Mouse (Mus musculus): ENCODE measurements around the gene Tbrg1. TPM values are rescaled to one million over a fixed set of nuclear protein-coding genes. Genes with fewer than 3 reads are reported as not detected.

The Tbrg1 gene
- polyA plus RNA-seq, 1 experiment from 2014 or later = 161 TPM

DNA sequence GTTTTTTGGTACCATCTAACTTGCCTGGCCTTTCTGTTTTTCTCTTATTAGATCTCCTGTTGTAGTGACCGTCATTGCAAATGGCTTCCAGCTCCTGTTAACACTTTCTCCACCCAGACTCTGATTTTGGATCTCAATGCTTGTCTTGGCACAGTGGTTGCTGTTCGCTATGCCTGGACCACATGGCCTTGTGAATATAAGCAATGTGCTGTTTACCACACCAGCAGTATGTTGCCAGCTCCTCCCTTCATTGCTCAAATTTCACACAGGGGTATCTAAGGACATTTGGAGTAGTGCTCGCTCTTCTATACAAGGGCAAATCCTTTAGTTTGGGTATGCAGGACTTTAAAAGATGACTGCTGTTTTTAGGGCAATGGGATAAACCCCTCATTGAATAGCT is 10.9 kb downstream of the Tbrg1 start:
- no peaks in the 10 kb centered on the region for H3K27me3 ChIP-seq (ENCODE audit: control insufficient read depth, insufficient read depth, low read length)
- 86% methylated on average over 3 of the region's 3 CpGs for WGBS
- no peak for ATAC-seq (ENCODE audit: insufficient number of reproducible peaks, insufficient read depth, low FRiP score, low read depth)
- no peaks in the 10 kb centered on the region for H3K9me3 ChIP-seq (ENCODE audit: control insufficient read depth, low read depth, low read length)
- H3K36me3 ChIP-seq (ENCODE audit: control insufficient read depth, insufficient read depth, low read length) = peaks cover 29% of the 10 kb centered on the region
- H3K4me1 ChIP-seq (ENCODE audit: control insufficient read depth, insufficient read depth, low read length) = no peaks in the 10 kb centered on the region
- H3K4me3 ChIP-seq (ENCODE audit: low read depth, low read length) = no peak overlapping the region
- H3K27ac ChIP-seq (ENCODE audit: low read length) = no peak overlapping the region
- H3K9ac ChIP-seq (replicated peaks; ENCODE audit: low read depth, low read length) = no peak overlapping the region
- no peak overlapping the region for H3K4me2 ChIP-seq (replicated peaks; ENCODE audit: low read depth, low read length)

GRCm38 (mm10) chr9:37638721-37639120 is 18.4 kb downstream of the Tbrg1 start:
- 88% methylated on average over 3 of the region's 3 CpGs for WGBS
- ATAC-seq (ENCODE audit: insufficient number of reproducible peaks, insufficient read depth, low FRiP score, low read depth) = no peak

GRCm38 (mm10) chr9:37636800-37637542 is 20.1 kb downstream of the Tbrg1 start:
- no peak overlapping the region for H3K4me3 ChIP-seq (ENCODE audit: low read depth, low read length)
- no peak overlapping the region for H3K9ac ChIP-seq (replicated peaks; ENCODE audit: low read depth, low read length)
- ATAC-seq (ENCODE audit: insufficient number of reproducible peaks, insufficient read depth, low FRiP score, low read depth) = no peak
- H3K27me3 ChIP-seq (ENCODE audit: control insufficient read depth, insufficient read depth, low read length) = no peaks in the 10 kb centered on the region
- H3K4me2 ChIP-seq (replicated peaks; ENCODE audit: low read depth, low read length) = no peak overlapping the region
- H3K36me3 ChIP-seq (ENCODE audit: control insufficient read depth, insufficient read depth, low read length) = no peaks in the 10 kb centered on the region
- no peaks in the 10 kb centered on the region for H3K4me1 ChIP-seq (ENCODE audit: control insufficient read depth, insufficient read depth, low read length)
- no peak overlapping the region for H3K27ac ChIP-seq (ENCODE audit: low read length)
- 49% methylated on average over 6 of the region's 6 CpGs for WGBS
- H3K9me3 ChIP-seq (ENCODE audit: control insufficient read depth, low read depth, low read length) = no peaks in the 10 kb centered on the region

More at GRCm38 (mm10) chr9:37638721-37639120, 18.4 kb downstream of the Tbrg1 start:
- Histone ChIP-seq H3K36me3 (ENCODE audit: control insufficient read depth, insufficient read depth, low read length) (no peaks in the 10 kb centered on the region), H3K9me3 (ENCODE audit: control insufficient read depth, low read depth, low read length) (no peaks in the 10 kb centered on the region), H3K4me3 (ENCODE audit: low read depth, low read length) (no peak overlapping the region), H3K27ac (ENCODE audit: low read length) (no peak overlapping the region), H3K4me2 (replicated peaks; ENCODE audit: low read depth, low read length) (no peak overlapping the region), H3K9ac (replicated peaks; ENCODE audit: low read depth, low read length) (no peak overlapping the region), H3K27me3 (ENCODE audit: control insufficient read depth, insufficient read depth, low read length) (no peaks in the 10 kb centered on the region), H3K4me1 (ENCODE audit: control insufficient read depth, insufficient read depth, low read length) (no peaks in the 10 kb centered on the region)

- ATAC-seq (ENCODE audit: insufficient number of reproducible peaks, insufficient read depth, low FRiP score, low read depth) = no peak
- Histone ChIP-seq H3K36me3 (ENCODE audit: control insufficient read depth, insufficient read depth, low read length) (no peaks in the 10 kb centered on the region), H3K4me2 (replicated peaks; ENCODE audit: low read depth, low read length) (no peak overlapping the region), H3K27ac (ENCODE audit: low read length) (no peak overlapping the region), H3K4me3 (ENCODE audit: low read depth, low read length) (no peak overlapping the region), H3K27me3 (ENCODE audit: control insufficient read depth, insufficient read depth, low read length) (no peaks in the 10 kb centered on the region), H3K4me1 (ENCODE audit: control insufficient read depth, insufficient read depth, low read length) (no peaks in the 10 kb centered on the region), H3K9ac (replicated peaks; ENCODE audit: low read depth, low read length) (no peak overlapping the region), H3K9me3 (ENCODE audit: control insufficient read depth, low read depth, low read length) (no peaks in the 10 kb centered on the region)
- 23% methylated on average over 7 of the region's 7 CpGs for WGBS
Observed at GRCm38 (mm10) chr9:37636335-37636734, 20.8 kb downstream of the Tbrg1 start.

DNA sequence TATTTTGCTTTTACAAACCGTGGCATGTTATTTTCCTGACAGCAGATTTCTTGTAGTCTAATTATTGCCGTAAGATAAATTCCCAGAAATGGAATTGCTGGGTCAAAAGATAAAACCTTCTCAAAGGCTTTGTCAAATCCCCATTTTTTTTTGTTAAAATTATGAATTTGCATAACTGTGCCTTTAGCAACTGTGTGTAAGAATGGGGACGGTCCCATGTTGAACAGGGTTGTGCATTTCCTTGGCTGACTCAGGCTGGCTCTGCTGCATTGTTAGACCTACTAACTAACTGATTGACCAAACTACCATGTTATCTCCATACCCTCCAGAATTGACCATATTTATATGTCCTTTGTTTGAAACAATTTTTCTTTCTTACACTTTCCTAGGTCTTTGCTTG is 22.8 kb downstream of the Tbrg1 start:
- H3K36me3 ChIP-seq (ENCODE audit: control insufficient read depth, insufficient read depth, low read length) = no peaks in the 10 kb centered on the region
- no peaks in the 10 kb centered on the region for H3K9me3 ChIP-seq (ENCODE audit: control insufficient read depth, low read depth, low read length)
- no peak overlapping the region for H3K27ac ChIP-seq (ENCODE audit: low read length)
- no peaks in the 10 kb centered on the region for H3K27me3 ChIP-seq (ENCODE audit: control insufficient read depth, insufficient read depth, low read length)
- no peaks in the 10 kb centered on the region for H3K4me1 ChIP-seq (ENCODE audit: control insufficient read depth, insufficient read depth, low read length)
- no peak overlapping the region for H3K4me2 ChIP-seq (replicated peaks; ENCODE audit: low read depth, low read length)
- H3K4me3 ChIP-seq (ENCODE audit: low read depth, low read length) = no peak overlapping the region
- no peak overlapping the region for H3K9ac ChIP-seq (replicated peaks; ENCODE audit: low read depth, low read length)
- 92% methylated on average over 3 of the region's 3 CpGs for WGBS
- ATAC-seq (ENCODE audit: insufficient number of reproducible peaks, insufficient read depth, low FRiP score, low read depth) = no peak

DNA sequence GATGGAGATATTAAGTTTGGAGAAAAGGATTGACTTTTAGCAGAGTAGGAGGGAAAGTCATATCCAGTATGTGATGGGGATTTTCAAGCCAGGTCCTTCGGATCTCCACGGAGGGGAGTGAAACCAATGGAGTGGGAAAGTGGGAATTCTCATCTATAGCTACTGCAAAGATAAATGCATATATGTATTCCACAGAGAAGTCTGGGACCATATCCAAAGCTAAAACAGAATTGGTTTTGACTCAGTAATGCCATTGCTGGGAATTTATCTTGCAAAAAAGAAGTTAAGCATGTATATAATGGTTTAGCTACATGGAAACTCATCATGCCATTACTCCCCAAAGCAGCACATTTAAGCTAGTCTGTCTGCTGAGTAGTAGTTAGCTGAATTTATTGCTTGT is 24.8 kb downstream of the Tbrg1 start:
- Histone ChIP-seq H3K4me1 (ENCODE audit: control insufficient read depth, insufficient read depth, low read length) (no peaks in the 10 kb centered on the region), H3K9ac (replicated peaks; ENCODE audit: low read depth, low read length) (no peak overlapping the region), H3K36me3 (ENCODE audit: control insufficient read depth, insufficient read depth, low read length) (no peaks in the 10 kb centered on the region), H3K27me3 (ENCODE audit: control insufficient read depth, insufficient read depth, low read length) (no peaks in the 10 kb centered on the region), H3K4me3 (ENCODE audit: low read depth, low read length) (no peak overlapping the region), H3K4me2 (replicated peaks; ENCODE audit: low read depth, low read length) (no peak overlapping the region), H3K9me3 (ENCODE audit: control insufficient read depth, low read depth, low read length) (no peaks in the 10 kb centered on the region), H3K27ac (ENCODE audit: low read length) (no peak overlapping the region)
- ATAC-seq (ENCODE audit: insufficient number of reproducible peaks, insufficient read depth, low FRiP score, low read depth) = no peak
- WGBS = 79% methylated on average over 2 of the region's 2 CpGs

DNA sequence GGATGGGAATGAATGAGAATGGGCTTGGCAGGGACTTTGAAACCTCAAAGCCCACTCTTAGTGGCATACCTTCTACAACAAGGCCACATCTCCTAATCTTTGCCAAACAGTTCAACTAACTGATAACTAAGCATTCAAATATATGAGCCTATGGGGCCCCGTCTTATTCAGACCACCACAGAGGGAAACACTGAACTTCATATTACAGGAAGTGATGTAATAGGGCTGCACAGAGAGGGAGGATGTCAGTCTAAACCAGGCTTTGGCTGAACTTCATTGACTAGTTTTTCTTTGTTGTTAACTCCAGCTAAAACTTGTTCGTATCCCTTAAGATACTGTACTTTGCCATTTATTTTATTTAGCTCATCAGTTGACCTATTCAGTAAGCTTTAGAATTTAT is 27.2 kb downstream of the Tbrg1 start:
- Histone ChIP-seq H3K27me3 (ENCODE audit: control insufficient read depth, insufficient read depth, low read length) (no peaks in the 10 kb centered on the region), H3K4me3 (ENCODE audit: low read depth, low read length) (no peak overlapping the region), H3K9me3 (ENCODE audit: control insufficient read depth, low read depth, low read length) (no peaks in the 10 kb centered on the region), H3K36me3 (ENCODE audit: control insufficient read depth, insufficient read depth, low read length) (no peaks in the 10 kb centered on the region), H3K4me2 (replicated peaks; ENCODE audit: low read depth, low read length) (no peak overlapping the region), H3K27ac (ENCODE audit: low read length) (no peak overlapping the region), H3K9ac (replicated peaks; ENCODE audit: low read depth, low read length) (no peak overlapping the region), H3K4me1 (ENCODE audit: control insufficient read depth, insufficient read depth, low read length) (no peaks in the 10 kb centered on the region)
- WGBS = 79% methylated on average over 2 of the region's 2 CpGs
- no peak for ATAC-seq (ENCODE audit: insufficient number of reproducible peaks, insufficient read depth, low FRiP score, low read depth)

DNA sequence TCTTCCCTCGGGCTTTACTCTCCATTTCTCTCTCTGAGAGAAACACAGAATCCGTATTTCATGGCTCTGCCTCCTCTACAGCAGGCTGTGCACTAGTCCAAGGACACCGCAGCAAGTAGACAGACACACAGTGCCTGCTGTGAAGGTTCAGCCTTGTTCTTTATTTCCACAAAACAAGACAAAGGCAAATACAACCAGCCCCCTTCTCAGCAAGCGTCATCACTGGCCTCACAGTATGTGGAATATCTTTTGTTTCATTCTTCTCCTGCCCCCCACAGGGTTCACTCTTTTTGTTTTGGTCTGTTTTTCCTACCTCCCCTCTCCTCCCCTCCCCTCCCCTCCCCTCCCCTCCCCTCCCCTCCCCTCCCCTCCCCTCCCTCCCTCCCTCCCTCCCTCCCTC is 28.5 kb downstream of the Tbrg1 start:
- 69% methylated on average over 4 of the region's 4 CpGs for WGBS

GRCm38 (mm10) chr9:37627263-37627662 is 29.8 kb downstream of the Tbrg1 start:
- 90% methylated on average over 1 of the region's 1 CpGs for WGBS
- ATAC-seq (ENCODE audit: insufficient number of reproducible peaks, insufficient read depth, low FRiP score, low read depth) = no peak
- Histone ChIP-seq H3K9me3 (ENCODE audit: control insufficient read depth, low read depth, low read length) (no peaks in the 10 kb centered on the region), H3K36me3 (ENCODE audit: control insufficient read depth, insufficient read depth, low read length) (no peaks in the 10 kb centered on the region), H3K9ac (replicated peaks; ENCODE audit: low read depth, low read length) (no peak overlapping the region), H3K27me3 (ENCODE audit: control insufficient read depth, insufficient read depth, low read length) (no peaks in the 10 kb centered on the region), H3K4me1 (ENCODE audit: control insufficient read depth, insufficient read depth, low read length) (no peaks in the 10 kb centered on the region), H3K27ac (ENCODE audit: low read length) (no peak overlapping the region), H3K4me3 (ENCODE audit: low read depth, low read length) (no peak overlapping the region), H3K4me2 (replicated peaks; ENCODE audit: low read depth, low read length) (no peak overlapping the region)

More for the DNA sequence above, 28.5 kb downstream of the Tbrg1 start:
- Histone ChIP-seq H3K4me3 (ENCODE audit: low read depth, low read length) (no peak overlapping the region), H3K9me3 (ENCODE audit: control insufficient read depth, low read depth, low read length) (no peaks in the 10 kb centered on the region), H3K27me3 (ENCODE audit: control insufficient read depth, insufficient read depth, low read length) (no peaks in the 10 kb centered on the region), H3K9ac (replicated peaks; ENCODE audit: low read depth, low read length) (no peak overlapping the region), H3K4me2 (replicated peaks; ENCODE audit: low read depth, low read length) (no peak overlapping the region), H3K4me1 (ENCODE audit: control insufficient read depth, insufficient read depth, low read length) (no peaks in the 10 kb centered on the region), H3K27ac (ENCODE audit: low read length) (no peak overlapping the region), H3K36me3 (ENCODE audit: control insufficient read depth, insufficient read depth, low read length) (no peaks in the 10 kb centered on the region)
- no peak for ATAC-seq (ENCODE audit: insufficient number of reproducible peaks, insufficient read depth, low FRiP score, low read depth)
